Mouse (Mus musculus) bone marrow, adult 2 months (tissue): ENCODE data around the gene Rasal3.

Experiments
- CTCF ChIP-seq: fragments of 200-500 bp; IDR thresholded peaks from 2 replicates; pipeline ENCODE4 v1.5.1; 2011; ENCODE audit warnings: low read length, control low read depth; ENCODE audit not compliant: control insufficient read depth, insufficient read depth
- POLR2A ChIP-seq: fragments of 200-500 bp; IDR thresholded peaks from 2 replicates; pipeline ENCODE4 v1.6.1; 2011; ENCODE audit warnings: low read depth, mild to moderate bottlenecking, control low read depth, low read length, borderline replicate concordance; ENCODE audit not compliant: control insufficient read depth

GRCm38 (mm10) chr17:32351269-32351668 lies 52.1 kb downstream of the Rasal3 start:
- TF ChIP-seq CTCF (no peak), POLR2A (no peak)
